Mouse (Mus musculus) spleen, adult 18-20 months (tissue): Measurements from ENCODE around the gene Mark4.

Experiments used
- DNase-seq, 2 experiments: peaks; one replicate each; pipeline ENCODE4 v3.0.0; 2022; ENCODE audit warnings: mixed read lengths in 2 of 2

Gene Mark4

GRCm38 (mm10) chr7:19388699-19389413 is 69.8 kb downstream of the Mark4 start:
- no peak for DNase-seq

- no peak for DNase-seq
These were observed 74.9 kb downstream of the Mark4 start for GRCm38 (mm10) chr7:19383708-19384107.

- peak in 1 of 2 experiments; percentile 48 for DNase-seq
These were observed 76.5 kb downstream of the Mark4 start for GRCm38 (mm10) chr7:19382166-19382541.

GRCm38 (mm10) chr7:19381377-19382165 is 77.0 kb downstream of the Mark4 start, which contains the start of gene Ercc2:
Gene Ercc2 (plus strand): TSS chr7:19382010.
- DNase-seq = peak; percentile 96

GRCm38 (mm10) chr7:19378049-19378448 is 80.6 kb downstream of the Mark4 start:
- no peak for DNase-seq

- DNase-seq = no peak
These were observed 82.6 kb downstream of the Mark4 start for GRCm38 (mm10) chr7:19376019-19376418.

- no peak for DNase-seq
These were observed 83.3 kb downstream of the Mark4 start for GRCm38 (mm10) chr7:19375368-19375767.
